Mouse (Mus musculus): Measurements from ENCODE around the gene Ak4. TPM values are rescaled to one million over a fixed set of nuclear protein-coding genes. Genes with fewer than 3 reads are reported as not detected.

The Ak4 gene
- total and polyA plus RNA-seq, 2 experiments from 2014 or later: 5.3 to 18.4 TPM

GRCm38 (mm10) chr4:101511768-101512521, 92.9 kb downstream of the Ak4 start:
- no peak for DNase-seq (ENCODE audit: low spot score)
- H3K4me1 ChIP-seq (ENCODE audit: control insufficient read depth, insufficient read depth): no peaks in the 10 kb centered on the region
- H3K27me3 ChIP-seq (ENCODE audit: control insufficient read depth, insufficient read depth, low read length): peaks cover 12% of the 10 kb centered on the region
- no peak overlapping the region for H3K4me3 ChIP-seq (ENCODE audit: low read depth, low read length)
- no peak overlapping the region for H3K27ac ChIP-seq (ENCODE audit: low read depth)
- no peak for ATAC-seq (ENCODE audit: insufficient read depth, low read depth)
- 87% methylated on average over 5 of the region's 5 CpGs for WGBS
- H3K9me3 ChIP-seq (replicated peaks; ENCODE audit: control insufficient read depth, low read length): no peaks in the 10 kb centered on the region
- no peak for TF ChIP-seq CTCF (IDR thresholded peaks at IDR 0.05; ENCODE audit: low read depth)
- no peak for TF ChIP-seq EP300 (IDR thresholded peaks at IDR 0.05; ENCODE audit: low read depth)
- H3K4me2 ChIP-seq (ENCODE audit: low read depth, low read length): no peak overlapping the region
- no peaks in the 10 kb centered on the region for H3K36me3 ChIP-seq (replicated peaks; ENCODE audit: control insufficient read depth, insufficient read depth, low read length)
- no peak overlapping the region for H3K9ac ChIP-seq (replicated peaks; ENCODE audit: low read depth, low read length)

DNA sequence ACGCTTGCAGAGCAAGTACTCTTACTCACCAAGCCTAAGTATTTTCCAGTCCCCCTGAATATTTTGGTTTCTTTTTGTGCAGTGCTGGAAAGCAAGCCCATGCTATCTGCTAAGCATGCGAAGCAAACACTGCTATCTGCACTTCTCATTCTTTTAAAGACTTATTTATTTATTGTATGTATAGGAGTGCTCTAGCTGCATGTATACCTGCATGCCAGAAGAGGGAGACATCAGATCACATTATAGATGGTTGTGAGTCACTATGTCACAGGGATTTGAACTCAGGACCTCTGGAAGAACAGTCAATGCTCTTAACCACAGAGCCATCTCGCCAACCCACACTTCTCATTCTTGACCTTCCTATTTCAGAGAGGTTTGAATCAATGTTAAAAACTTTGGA, 94.2 kb downstream of the Ak4 start:
- Histone ChIP-seq H3K9ac (replicated peaks; ENCODE audit: low read depth, low read length) (no peak overlapping the region), H3K36me3 (replicated peaks; ENCODE audit: control insufficient read depth, insufficient read depth, low read length) (no peaks in the 10 kb centered on the region), H3K4me1 (ENCODE audit: control insufficient read depth, insufficient read depth) (no peaks in the 10 kb centered on the region), H3K9me3 (replicated peaks; ENCODE audit: control insufficient read depth, low read length) (no peaks in the 10 kb centered on the region), H3K27me3 (ENCODE audit: control insufficient read depth, insufficient read depth, low read length) (peaks cover 12% of the 10 kb centered on the region), H3K4me2 (ENCODE audit: low read depth, low read length) (no peak overlapping the region), H3K4me3 (ENCODE audit: low read depth, low read length) (no peak overlapping the region), H3K27ac (ENCODE audit: low read depth) (no peak overlapping the region)
- DNase-seq (ENCODE audit: low spot score) (no peak), ATAC-seq (ENCODE audit: insufficient read depth, low read depth) (no peak)
- WGBS: 84% methylated on average over 3 of the region's 3 CpGs
- TF ChIP-seq EP300 (IDR thresholded peaks at IDR 0.05; ENCODE audit: low read depth): no peak

DNA sequence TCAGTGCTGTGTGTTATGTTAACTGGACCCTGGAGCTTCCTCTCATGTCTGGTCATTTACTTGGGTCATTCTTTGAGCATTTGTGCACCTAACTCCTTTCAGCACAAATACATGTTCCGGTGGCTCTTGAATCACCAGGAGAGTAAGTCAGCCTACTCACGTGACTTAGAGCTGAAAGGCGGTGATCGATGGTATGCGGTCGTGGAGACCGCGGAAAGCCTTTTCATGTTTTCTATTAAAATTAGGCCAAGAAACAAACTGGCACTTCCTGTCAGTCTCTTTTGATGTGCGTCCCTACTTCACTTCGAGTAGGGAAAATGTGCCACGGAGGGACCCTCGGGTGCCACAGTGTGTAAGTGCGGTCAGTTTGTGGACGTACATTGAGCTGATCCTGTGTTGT, 96.8 kb downstream of the Ak4 start:
- H3K4me1 ChIP-seq (ENCODE audit: control insufficient read depth, insufficient read depth): no peaks in the 10 kb centered on the region
- H3K9me3 ChIP-seq (replicated peaks; ENCODE audit: control insufficient read depth, low read length): no peaks in the 10 kb centered on the region
- no peak overlapping the region for H3K4me3 ChIP-seq (ENCODE audit: low read depth, low read length)
- H3K27ac ChIP-seq (ENCODE audit: low read depth): no peak overlapping the region
- no peak overlapping the region for H3K9ac ChIP-seq (replicated peaks; ENCODE audit: low read depth, low read length)
- DNase-seq (ENCODE audit: low spot score) (no peak), ATAC-seq (ENCODE audit: insufficient read depth, low read depth) (no peak)
- 89% methylated on average over 14 of the region's 14 CpGs for WGBS
- H3K36me3 ChIP-seq (replicated peaks; ENCODE audit: control insufficient read depth, insufficient read depth, low read length): no peaks in the 10 kb centered on the region
- no peak for TF ChIP-seq CTCF (IDR thresholded peaks at IDR 0.05; ENCODE audit: low read depth)
- TF ChIP-seq EP300 (IDR thresholded peaks at IDR 0.05; ENCODE audit: low read depth): no peak
- H3K4me2 ChIP-seq (ENCODE audit: low read depth, low read length): no peak overlapping the region
- H3K27me3 ChIP-seq (ENCODE audit: control insufficient read depth, insufficient read depth, low read length): no peaks in the 10 kb centered on the region

Other genes with a start within 250 kb of the Ak4 start
- 37.4 and 44.2 TPM in 2 replicates for gene Jak1, start 154.0 kb upstream of the Ak4 start, total RNA-seq (2014; rRNA removed; ENCODE audit: low replicate concordance)
- gene Jak1, start 154.0 kb upstream of the Ak4 start, polyA plus RNA-seq (2015; fragmentation: Nextera tagmentation; extraction: Ambion mirVana): 55.1 and 63.4 TPM in 2 replicates
- 1.2 and 11.6 TPM in 2 replicates for gene Dnajc6, start 77.4 kb downstream of the Ak4 start, total RNA-seq (2014; rRNA removed; ENCODE audit: low replicate concordance)
- gene Dnajc6, start 77.4 kb downstream of the Ak4 start, polyA plus RNA-seq (2015; fragmentation: Nextera tagmentation; extraction: Ambion mirVana): 0.07 and 0.08 TPM in 2 replicates
- 68.0 and 69.6 TPM in 2 replicates for gene Leprot, start 228.4 kb downstream of the Ak4 start, total RNA-seq (2014; rRNA removed; ENCODE audit: low replicate concordance)
- gene Leprot, start 228.4 kb downstream of the Ak4 start, polyA plus RNA-seq (2015; fragmentation: Nextera tagmentation; extraction: Ambion mirVana): 67.3 and 70.3 TPM in 2 replicates

Data from heart, postnatal 0 days (tissue).